In genomic region chr6:40324897-40325841, GRCm38 (mm10) we compare ENCODE assay signal across 8 mouse cellular contexts. TPM values are rescaled to one million over a fixed set of nuclear protein-coding genes. Genes with fewer than 3 reads are reported as not detected.
DNase-seq lines count a peak whose midpoint lies in the region; ATAC-seq lines count a peak whose summit lies in the region.

TSS of gene Agk (plus strand) at chr6:40325172.

- peak within 1 kb of the TSS; percentile 62 for H3K4me3 ChIP-seq in forebrain, embryonic 11.5 days (ENCODE audit: low read depth, low read length)
- H3K4me3 ChIP-seq in heart, embryonic 16.5 days (ENCODE audit: low read length) = peak within 1 kb of the TSS; percentile 67
- H3K4me3 ChIP-seq in liver, embryonic 15.5 days (replicated peaks) = peak within 1 kb of the TSS; percentile 72
- H3K4me3 ChIP-seq in neural tube, embryonic 12.5 days = peak within 1 kb of the TSS; percentile 70

- H3K9ac ChIP-seq in forebrain, embryonic 11.5 days (ENCODE audit: low read length) = peak within 1 kb of the TSS; percentile 84
- peak within 1 kb of the TSS; percentile 87 for H3K9ac ChIP-seq in heart, embryonic 16.5 days (ENCODE audit: low read length)
- peak within 1 kb of the TSS; percentile 66 for H3K9ac ChIP-seq in liver, embryonic 15.5 days
- peak within 1 kb of the TSS; percentile 80 for H3K9ac ChIP-seq in neural tube, embryonic 12.5 days

- no peaks in the 10 kb centered on the region for H3K9me3 ChIP-seq in forebrain, embryonic 11.5 days (ENCODE audit: control insufficient read depth, low read length)
- no peaks in the 10 kb centered on the region for H3K9me3 ChIP-seq in heart, embryonic 16.5 days (replicated peaks; ENCODE audit: control insufficient read depth, low read length)
- no peaks in the 10 kb centered on the region for H3K9me3 ChIP-seq in liver, embryonic 15.5 days (replicated peaks)
- no peaks in the 10 kb centered on the region for H3K9me3 ChIP-seq in neural tube, embryonic 12.5 days

- WGBS in forebrain, embryonic 11.5 days = 2% methylated on average over 52 of the region's 52 CpGs
- WGBS in heart, embryonic 16.5 days = 2% methylated on average over 52 of the region's 52 CpGs
- 2% methylated on average over 52 of the region's 52 CpGs for WGBS in liver, embryonic 15.5 days (ENCODE audit: insufficient replicate concordance)
- 2% methylated on average over 52 of the region's 52 CpGs for WGBS in neural tube, embryonic 12.5 days

- peak within 1 kb of the TSS; percentile 53 for H3K4me2 ChIP-seq in forebrain, embryonic 11.5 days (ENCODE audit: low read depth, low read length, severe bottlenecking)
- peak within 1 kb of the TSS; percentile 74 for H3K4me2 ChIP-seq in heart, embryonic 16.5 days (ENCODE audit: low read depth, low read length)
- H3K4me2 ChIP-seq in liver, embryonic 15.5 days = peak within 1 kb of the TSS; percentile 71
- H3K4me2 ChIP-seq in neural tube, embryonic 12.5 days (replicated peaks) = peak within 1 kb of the TSS; percentile 58

- H3K27ac ChIP-seq in forebrain, embryonic 11.5 days (ENCODE audit: low read depth, low read length) = peak within 1 kb of the TSS; percentile 50; the same call in 1 of the 2 replicates
- H3K27ac ChIP-seq in heart, embryonic 16.5 days (ENCODE audit: low read length) = peak within 1 kb of the TSS; percentile 80
- H3K27ac ChIP-seq in liver, embryonic 15.5 days (replicated peaks) = peak within 1 kb of the TSS; percentile 77
- 0 out of 2 replicates have a peak within 1 kb of the TSS, but pooled peaks have one; percentile 69 for H3K27ac ChIP-seq in neural tube, embryonic 12.5 days

- peak; percentile 67 for DNase-seq in c-Kit-positive CD71-negative TER-119-negative erythroid progenitor cells, embryonic 14.5 days (ENCODE audit: low read depth)
- DNase-seq in forebrain, embryonic 11.5 days (ENCODE audit: low spot score) = peak; percentile 91
- DNase-seq in kidney, postnatal 36 days = peak; percentile 57 to 78
- peak; percentile 69 for DNase-seq in telencephalon, adult 2 months (ENCODE audit: low read depth, low spot score)

- ATAC-seq in CD4-positive, CD25-positive, alpha-beta regulatory T cell, adult 4 months = peak; percentile 88
- ATAC-seq in forebrain, embryonic 11.5 days (replicated peaks; ENCODE audit: low FRiP score) = peak; percentile 94
- ATAC-seq in heart, embryonic 16.5 days (replicated peaks; ENCODE audit: extremely low read depth, insufficient read depth, low FRiP score) = peak; percentile 88
- peak; percentile 83 for ATAC-seq in liver, embryonic 15.5 days (ENCODE audit: insufficient read depth)
- peak; percentile 95 for ATAC-seq in neural tube, embryonic 12.5 days (ENCODE audit: low FRiP score, low read depth)

- H3K36me3 ChIP-seq in forebrain, embryonic 11.5 days (ENCODE audit: control insufficient read depth, insufficient read depth, low read length) = no peaks in the 10 kb centered on the region; the same call in 1 of the 2 replicates
- H3K36me3 ChIP-seq in heart, embryonic 16.5 days (ENCODE audit: control insufficient read depth, insufficient read depth) = peaks cover 7% of the 10 kb centered on the region
- no peaks in the 10 kb centered on the region for H3K36me3 ChIP-seq in liver, embryonic 15.5 days (replicated peaks)
- peaks cover 6% of the 10 kb centered on the region for H3K36me3 ChIP-seq in neural tube, embryonic 12.5 days

- H3K27me3 ChIP-seq in forebrain, embryonic 11.5 days (ENCODE audit: control insufficient read depth, insufficient read depth, low read length) = no peaks in the 10 kb centered on the region
- H3K27me3 ChIP-seq in heart, embryonic 16.5 days (ENCODE audit: control insufficient read depth, insufficient read depth, low read length) = no peaks in the 10 kb centered on the region
- H3K27me3 ChIP-seq in liver, embryonic 15.5 days = no peaks in the 10 kb centered on the region
- H3K27me3 ChIP-seq in neural tube, embryonic 12.5 days (replicated peaks) = no peaks in the 10 kb centered on the region

- H3K4me1 ChIP-seq in forebrain, embryonic 11.5 days (replicated peaks; ENCODE audit: control insufficient read depth, insufficient read depth, low read length) = no peaks in the 10 kb centered on the region
- peaks cover 2% of the 10 kb centered on the region; the same call in 1 of the 2 replicates for H3K4me1 ChIP-seq in heart, embryonic 16.5 days (ENCODE audit: control insufficient read depth, insufficient read depth, low read length)
- H3K4me1 ChIP-seq in liver, embryonic 15.5 days (replicated peaks) = peaks cover 12% of the 10 kb centered on the region
- no peaks in the 10 kb centered on the region for H3K4me1 ChIP-seq in neural tube, embryonic 12.5 days

RNA-seq across cellular contexts. Expression of gene Agk, which starts in this region (rescaled TPM):
- 10 to 100 TPM; 60.1 to 72.0 TPM for polyA plus RNA-seq in CD4-positive, CD25-positive, alpha-beta regulatory T cell, adult 4 months (2017; shearing (Covaris generic))
- 46.2 and 48.7 TPM in 2 replicates for polyA plus RNA-seq in forebrain, embryonic 11.5 days (2014; fragmentation: Nextera tagmentation; extraction: Ambion mirVana)
- polyA plus RNA-seq in heart, embryonic 16.5 days (2015; fragmentation: Nextera tagmentation; extraction: Ambion mirVana) = 41.1 and 44.4 TPM in 2 replicates
- 11.4 and 12.0 TPM in 2 replicates for polyA plus RNA-seq in liver, embryonic 15.5 days (2015; fragmentation: Nextera tagmentation; extraction: Ambion mirVana)
- polyA plus RNA-seq in neural tube, embryonic 12.5 days (2016; fragmentation: Nextera tagmentation; extraction: Ambion mirVana) = 36.8 and 42.3 TPM in 2 replicates

Comparison
In these comparisons a context has a peak if more than half of its experiments do, and no peak if none do; other contexts are left out.
1. Peak in every context shown above with its lines: DNase-seq, ATAC-seq, H3K4me3 ChIP-seq and H3K27ac ChIP-seq.